Mouse (Mus musculus) kidney, adult 8-10 months (tissue): ENCODE results near the gene Acaca.

Source experiments
- DNase-seq, 2 experiments: peaks; one replicate each; pipeline ENCODE4 v3.0.0; 2022

Gene Acaca

GRCm38 (mm10) chr11:84128943-84129798 lies at the start of gene Acaca, which contains the start of gene Tada2a:
TSS of gene Acaca (plus strand) at chr11:84129672.
TSS of gene Tada2a (minus strand) at chr11:84129600.
- DNase-seq = peak; percentile 60 to 70

DNA sequence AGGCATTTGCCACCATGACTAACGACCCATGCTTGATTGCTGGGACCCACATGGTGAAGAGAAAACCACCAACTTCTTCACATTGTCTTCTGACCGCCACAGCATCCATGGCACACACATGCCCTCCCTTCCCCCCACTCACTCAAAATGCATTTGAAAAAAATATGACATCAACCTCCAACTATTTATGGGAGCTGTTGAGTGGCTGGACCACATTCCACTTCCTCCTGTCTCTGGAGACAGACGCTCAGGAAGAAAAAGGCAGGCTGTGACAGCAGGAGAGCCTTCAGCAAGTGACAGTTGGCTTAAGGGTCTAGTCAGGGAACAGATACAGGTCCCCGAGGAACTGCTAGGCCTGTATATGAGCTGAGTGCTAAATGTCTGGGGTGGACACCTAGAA lies 49.6 kb upstream of the Acaca start:
- DNase-seq = no peak

DNA sequence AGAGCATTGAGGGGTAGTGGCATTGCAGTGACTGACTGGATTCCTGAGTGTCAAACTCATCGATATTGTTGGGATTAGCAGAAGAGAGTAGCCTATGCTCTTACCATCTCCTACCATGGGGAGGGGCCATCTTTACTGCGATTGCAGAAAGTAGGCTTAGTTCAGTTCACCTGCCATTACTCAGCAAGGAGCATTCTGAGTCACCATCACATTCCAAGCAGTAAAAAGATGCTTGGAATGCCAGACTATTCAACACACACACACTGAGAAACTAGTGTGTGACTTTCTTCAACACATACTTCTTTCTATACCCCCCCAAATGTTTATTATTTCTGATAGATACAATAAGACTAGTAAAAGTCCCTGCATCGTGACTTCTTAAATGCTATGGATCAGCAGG lies 49.1 kb upstream of the Acaca start:
- no peak for DNase-seq

GRCm38 (mm10) chr11:84081901-84082300 lies 47.6 kb upstream of the Acaca start:
- no peak for DNase-seq

- no peak for DNase-seq
Observed at GRCm38 (mm10) chr11:84090572-84090971, 38.9 kb upstream of the Acaca start.

DNA sequence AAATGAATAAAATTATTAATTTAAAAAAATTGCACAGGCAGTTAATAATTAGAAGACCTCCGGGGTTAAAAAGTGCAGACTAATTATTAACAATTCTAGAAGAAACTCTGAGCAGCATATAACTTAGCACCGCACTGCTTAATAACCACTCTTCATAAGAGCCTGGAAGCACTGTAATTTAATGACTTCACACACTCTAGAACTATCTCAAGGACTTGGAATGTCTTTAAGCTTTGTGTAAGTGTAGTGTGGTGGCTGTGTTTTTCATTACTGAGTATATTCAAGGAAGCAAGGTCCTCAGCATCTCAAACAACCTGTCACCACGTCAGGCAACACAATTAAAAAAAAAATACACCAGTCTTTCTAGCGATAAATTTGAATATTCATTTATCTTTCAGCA lies 34.4 kb upstream of the Acaca start:
- no peak for DNase-seq

DNA sequence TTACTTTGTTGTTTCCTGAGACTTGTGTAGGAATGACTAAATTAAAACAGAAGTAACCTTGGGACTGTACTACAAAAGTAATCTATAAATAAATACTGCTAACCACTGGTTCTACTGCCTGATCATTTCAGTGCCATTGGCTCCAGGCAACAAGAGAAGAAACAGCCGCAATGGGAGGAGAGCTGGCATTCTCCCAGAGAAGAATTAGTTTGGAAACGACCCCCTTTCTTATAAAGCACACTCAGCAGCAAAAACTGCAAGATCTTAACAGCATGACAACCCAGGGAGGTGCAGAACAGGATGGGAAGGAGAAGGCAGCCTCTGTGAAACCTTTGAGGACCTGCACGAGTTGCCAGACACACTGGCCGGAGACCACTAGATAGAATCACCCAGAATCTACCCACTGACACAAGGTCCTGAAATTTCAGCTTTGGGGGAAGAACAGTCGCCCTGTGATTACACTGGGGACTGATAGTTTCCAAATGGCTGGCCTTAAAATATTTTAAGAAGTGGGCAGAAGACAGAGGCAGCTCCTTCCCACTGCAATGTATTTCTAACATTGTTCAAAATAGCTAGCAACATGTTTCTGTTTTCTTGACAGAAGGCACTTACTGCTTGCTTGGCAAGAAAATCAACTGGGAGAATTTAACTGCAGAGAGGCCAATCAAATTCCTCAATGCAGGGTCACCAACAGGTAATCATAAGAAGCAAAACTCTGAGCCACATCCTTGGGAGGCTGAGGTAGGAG lies 32.0 kb upstream of the Acaca start:
- DNase-seq = no peak

GRCm38 (mm10) chr11:84101182-84101581 lies 28.3 kb upstream of the Acaca start:
- no peak for DNase-seq

DNA sequence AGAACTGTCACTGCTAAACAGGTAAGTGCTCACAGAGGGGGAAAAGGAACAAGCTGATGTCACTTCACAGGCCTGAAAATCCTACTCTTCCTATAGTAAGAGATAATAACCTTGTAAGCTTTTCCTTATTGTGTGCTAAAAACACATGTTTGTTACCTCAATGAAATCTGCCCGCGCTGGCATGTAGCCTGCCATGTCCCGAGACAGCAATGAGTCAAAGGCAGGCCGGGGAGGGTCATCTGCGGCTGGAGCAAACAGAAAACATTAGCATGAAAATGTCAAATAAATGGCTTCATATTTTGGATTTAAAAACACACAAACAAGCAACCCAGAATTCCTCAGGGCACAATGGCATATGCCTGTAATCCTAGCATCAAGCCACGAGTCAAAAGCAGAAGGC lies 25.4 kb upstream of the Acaca start:
- no peak for DNase-seq

DNA sequence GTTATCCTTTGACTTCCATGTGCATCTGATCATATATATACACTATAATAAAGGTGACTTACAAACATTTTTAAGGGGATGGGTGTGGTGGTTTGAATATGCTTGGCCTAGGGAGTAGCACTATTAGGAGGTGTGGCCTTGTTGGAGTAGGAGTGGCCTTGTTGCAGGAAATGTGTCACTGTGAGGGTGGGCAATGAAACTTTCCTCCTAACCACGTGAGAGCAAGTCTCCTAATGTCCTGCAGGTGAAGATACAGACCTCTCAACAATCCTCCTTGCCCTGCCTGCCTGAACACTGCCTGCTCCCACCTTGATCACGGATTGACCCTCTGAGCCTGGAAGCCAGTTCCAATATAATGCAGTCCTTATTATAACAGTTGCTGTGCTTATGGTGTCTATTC lies 22.3 kb upstream of the Acaca start:
- DNase-seq = no peak

GRCm38 (mm10) chr11:84113623-84114022 lies 15.8 kb upstream of the Acaca start:
- no peak for DNase-seq

GRCm38 (mm10) chr11:84115646-84116045 lies 13.8 kb upstream of the Acaca start:
- DNase-seq = no peak

DNA sequence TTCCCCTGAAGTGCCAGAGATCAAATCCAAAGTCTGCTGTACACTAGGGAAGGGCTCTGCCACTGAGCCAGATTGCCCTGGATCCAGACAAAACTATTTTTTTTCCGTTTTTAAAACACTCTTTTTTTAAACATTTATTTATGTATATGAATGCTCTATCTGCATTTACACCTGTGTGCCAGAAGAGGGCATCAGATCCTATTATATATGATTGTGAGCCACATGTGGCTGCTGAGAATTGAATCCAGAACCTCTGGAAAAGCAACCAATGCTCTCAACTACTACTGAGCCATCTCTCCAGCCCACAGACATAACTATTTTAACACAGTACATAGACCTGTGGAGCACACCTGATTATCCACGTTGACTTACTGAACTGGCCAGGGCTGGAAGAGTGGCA lies 13.3 kb upstream of the Acaca start:
- DNase-seq = no peak

DNA sequence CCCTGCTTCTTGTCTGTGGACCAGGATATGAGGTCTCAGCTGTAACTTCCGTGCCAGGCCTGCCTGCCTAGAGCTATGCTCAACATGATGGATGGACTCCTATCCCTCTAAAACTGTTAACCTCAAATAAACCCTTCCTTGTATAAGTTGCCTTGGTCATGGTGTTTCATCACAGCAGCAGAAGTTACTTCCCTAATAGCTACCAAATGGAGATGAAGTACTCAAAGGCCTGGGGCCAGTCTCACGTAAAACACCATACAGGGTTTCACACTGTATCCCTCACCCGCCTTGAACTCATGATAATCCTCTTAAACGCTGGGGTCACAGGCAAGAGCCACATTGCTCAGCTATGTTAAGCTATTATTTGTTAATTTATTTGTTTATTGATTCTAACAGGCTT lies 12.0 kb upstream of the Acaca start:
- no peak for DNase-seq

- DNase-seq = no peak
Observed at GRCm38 (mm10) chr11:84121051-84121956, 8.2 kb upstream of the Acaca start.

DNA sequence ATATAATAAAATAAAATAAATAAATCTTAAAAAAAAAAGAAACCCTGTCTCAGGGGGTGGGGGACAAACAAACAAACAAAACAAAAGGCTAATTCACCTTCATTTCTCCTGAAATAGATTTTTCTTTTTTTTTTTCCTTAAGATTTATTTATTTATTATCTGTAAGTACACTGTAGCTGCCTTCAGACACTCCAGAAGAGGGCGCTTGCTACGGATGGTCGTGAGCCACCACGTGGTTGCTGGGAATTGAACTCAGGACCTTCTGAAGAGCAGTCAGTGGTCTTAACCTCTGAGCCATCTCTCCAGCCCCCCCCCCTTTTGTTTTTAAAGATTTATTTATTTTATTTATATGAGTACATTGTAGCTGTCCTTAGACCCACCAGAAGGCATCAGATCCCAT lies 1.5 kb upstream of the Acaca start:
- no peak for DNase-seq

- no peak for DNase-seq
Observed at GRCm38 (mm10) chr11:84129799-84130185, 320 bp downstream of the Acaca start.

- no peak for DNase-seq
Observed at GRCm38 (mm10) chr11:84134331-84134860, 4.9 kb downstream of the Acaca start.

DNA sequence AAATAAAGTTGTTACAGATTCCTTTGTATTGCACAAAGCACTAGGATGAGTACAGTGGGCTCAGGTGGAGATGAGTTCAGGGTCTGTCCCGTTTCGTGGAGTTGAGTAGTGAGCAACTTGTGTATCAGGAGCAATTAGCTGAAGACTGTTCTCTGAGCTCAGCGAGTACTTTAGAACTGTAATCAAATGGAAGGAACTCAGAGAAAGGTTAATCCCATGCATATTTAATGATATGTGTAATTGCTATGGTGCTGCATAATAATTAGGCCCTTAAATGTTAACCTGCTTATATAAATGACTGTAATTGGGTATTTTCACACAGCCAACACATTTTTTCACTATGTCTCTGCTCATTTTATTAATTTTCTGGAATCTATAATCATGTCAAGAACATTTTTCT lies 7.0 kb downstream of the Acaca start:
- DNase-seq = no peak

DNA sequence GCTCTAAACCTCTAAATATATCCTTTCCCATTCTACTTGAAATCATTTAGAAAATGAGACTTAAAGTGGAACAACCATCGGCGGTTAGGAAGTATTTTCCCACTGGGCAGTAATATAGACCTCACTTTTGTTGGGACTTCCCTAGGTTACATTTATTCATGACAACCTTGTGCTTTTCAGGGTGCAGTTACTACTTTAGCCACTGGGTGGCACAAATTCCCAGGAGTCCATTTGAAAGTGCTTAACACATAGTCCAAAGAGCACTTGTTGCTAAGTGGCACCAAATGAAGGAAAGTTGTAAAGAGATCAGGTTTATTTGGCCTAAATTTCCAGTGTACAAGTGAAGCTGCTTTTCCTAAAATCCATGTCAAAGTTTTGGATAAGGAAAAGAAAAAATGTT lies 12.3 kb downstream of the Acaca start:
- peak; percentile 64 to 83 for DNase-seq

DNA sequence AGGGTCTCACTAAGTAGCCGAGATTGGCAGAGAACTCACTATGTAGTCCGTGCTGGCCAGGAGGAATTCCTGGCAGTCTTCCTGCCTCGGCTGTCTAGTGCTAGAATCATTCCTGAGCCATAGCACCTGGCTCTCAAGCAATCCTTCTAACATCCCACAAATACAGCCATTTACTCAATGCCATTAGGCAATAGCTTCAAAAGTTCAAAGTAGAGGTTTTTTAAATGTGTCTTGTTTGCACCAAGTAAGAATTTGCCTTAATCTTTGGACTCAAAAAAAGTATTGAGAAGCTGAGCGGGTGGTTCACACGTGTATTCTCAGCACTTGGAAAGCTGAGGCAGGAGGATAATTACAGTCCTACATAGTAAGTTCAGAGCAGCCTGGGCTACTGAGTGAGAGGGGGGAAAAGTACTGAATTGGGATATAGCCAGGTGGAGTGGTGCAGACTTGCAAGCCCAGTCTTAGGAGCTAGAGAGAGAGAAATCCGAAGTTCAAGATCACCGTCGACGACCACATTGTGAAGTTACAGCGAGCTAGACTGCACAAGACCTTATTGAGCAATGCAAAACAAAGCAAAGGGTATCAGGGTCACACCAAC lies 15.8 kb downstream of the Acaca start:
- no peak for DNase-seq

- peak; percentile 35 to 53 for DNase-seq
Observed at GRCm38 (mm10) chr11:84146081-84146480, 16.6 kb downstream of the Acaca start.
